Mouse (Mus musculus): ENCODE data around the gene Dcps.

The Dcps gene

GRCm38 (mm10) chr9:35131637-35132397 lies 44.0 kb downstream of the Dcps start:
- DNase-seq, result peak; percentile 64

DNA sequence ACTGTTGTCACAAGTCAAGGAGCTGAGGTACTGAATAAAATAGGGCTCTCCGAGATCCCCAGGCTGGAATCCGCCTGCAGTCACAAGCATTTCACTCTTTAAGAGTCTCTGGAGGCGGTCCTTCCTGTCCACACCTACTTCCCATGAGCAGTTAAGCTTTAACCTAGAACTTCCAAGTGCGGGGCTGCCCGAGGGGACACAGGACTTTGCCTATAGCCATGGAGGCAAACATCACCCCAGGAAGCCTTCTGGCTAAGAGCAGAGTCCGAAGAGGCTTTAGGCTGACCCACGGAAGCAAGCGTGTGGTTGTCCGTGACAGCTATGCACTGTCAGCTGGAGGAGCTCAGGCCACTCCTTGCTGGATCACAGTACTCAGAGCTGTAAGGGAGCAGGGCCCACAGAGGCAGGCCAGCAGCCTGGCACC lies 46.9 kb downstream of the Dcps start:
- DNase-seq, result no peak

- no peak for DNase-seq
Measured at GRCm38 (mm10) chr9:35128564-35128963, 47.3 kb downstream of the Dcps start.

DNA sequence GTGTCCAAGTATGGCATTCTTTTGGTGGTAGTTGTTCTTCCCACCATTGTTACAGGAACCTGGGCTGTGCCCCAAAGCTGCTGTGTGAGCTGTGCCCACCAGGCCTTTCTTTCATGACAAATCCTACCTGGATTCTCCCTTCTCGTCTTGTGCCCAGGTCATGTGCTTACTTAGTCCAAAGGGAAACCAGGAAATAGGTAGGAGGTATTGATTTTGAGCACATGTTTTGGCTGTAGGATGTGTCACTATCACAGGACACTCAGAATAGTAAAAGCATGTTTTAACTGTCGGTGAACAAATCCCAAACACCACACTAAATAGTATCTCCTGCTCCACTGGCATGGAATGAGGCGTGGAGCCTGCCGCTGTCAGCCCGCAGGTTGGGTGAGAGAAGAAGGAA lies 48.3 kb downstream of the Dcps start:
- DNase-seq, result no peak

DNA sequence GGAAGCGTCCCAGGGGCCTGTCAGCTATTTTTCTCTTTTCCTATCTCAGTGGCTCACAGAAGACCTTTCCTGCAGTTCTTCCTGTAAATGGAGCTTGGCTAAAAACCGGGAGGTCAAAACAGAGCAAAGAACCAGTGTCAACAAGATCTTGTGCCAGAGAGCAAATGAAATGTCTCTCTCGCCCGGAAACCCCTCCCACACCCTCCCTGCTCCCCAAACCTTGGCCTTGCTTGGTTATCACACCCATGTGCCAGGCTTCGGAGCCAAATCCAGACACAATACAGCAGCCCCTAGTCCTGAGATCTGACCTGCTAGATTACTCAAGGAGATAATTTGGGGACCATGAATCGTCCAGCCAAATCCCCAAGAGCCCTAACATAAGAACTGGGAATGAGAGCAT lies 48.7 kb downstream of the Dcps start:
- no peak for DNase-seq

- no peak for DNase-seq
Measured at GRCm38 (mm10) chr9:35124678-35124955, 51.2 kb downstream of the Dcps start.

- no peak for DNase-seq
Measured at GRCm38 (mm10) chr9:35123804-35124677, 51.8 kb downstream of the Dcps start.

GRCm38 (mm10) chr9:35123456-35123803 lies 52.4 kb downstream of the Dcps start:
- DNase-seq, result peak; percentile 53

DNA sequence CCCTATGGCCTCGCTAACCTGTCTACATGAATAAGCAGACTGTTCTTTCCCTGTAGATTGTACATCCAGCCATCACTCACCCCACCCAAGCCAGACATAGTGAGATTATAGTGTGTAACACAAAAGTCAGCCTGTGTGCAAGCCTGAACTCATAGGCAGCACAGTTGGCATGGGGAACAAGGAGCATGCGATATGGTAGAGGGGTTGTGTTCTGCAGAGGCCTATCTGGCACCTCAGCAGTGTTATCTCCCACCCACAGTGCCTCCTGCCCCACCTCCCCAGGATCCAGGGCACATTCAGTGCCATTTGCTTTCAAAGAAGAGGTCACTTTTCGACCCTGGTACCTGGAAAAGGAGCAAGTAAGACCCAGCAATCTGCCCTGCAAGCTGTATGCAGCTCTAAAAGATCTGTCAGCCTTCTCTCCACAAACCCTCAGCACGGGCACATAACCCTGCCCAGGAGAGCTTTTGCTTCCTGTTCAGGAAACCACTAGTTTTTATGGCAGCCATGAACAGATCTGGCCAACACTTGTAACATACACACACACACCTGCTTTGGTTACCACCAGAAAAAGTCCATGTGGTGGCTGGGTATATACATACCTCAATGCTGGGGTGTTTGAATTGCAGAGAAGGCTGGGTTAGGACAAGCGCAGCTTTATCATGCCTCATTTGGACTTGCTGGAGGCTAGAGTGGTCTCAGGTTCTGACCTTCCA lies 53.2 kb downstream of the Dcps start:
- no peak for DNase-seq

DNA sequence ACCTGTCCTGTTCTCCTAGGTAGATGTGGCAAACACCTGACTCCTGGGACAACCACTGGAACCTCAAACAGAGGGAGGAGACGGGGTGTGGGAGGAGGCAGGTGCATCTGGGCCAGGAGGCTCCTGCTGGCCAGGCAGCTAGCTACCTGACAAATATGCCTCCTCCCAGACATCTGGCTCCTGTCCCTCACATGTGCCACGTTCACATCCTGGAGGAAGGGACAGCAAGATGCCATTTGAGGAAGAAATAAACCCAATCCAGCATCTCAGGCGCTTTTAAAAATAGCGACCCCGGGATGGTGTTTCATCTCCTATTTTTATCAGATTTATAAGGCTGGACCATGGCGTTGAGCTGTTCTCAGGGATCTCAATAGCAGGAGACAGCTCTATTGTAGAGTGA lies 56.7 kb downstream of the Dcps start, which contains the start of gene St3gal4:
TSS of gene St3gal4 (minus strand) at position 101 of the 400 bp plus-strand sequence.
- DNase-seq, result no peak

- DNase-seq, result no peak
Measured at GRCm38 (mm10) chr9:35118563-35118962, 57.3 kb downstream of the Dcps start.

DNA sequence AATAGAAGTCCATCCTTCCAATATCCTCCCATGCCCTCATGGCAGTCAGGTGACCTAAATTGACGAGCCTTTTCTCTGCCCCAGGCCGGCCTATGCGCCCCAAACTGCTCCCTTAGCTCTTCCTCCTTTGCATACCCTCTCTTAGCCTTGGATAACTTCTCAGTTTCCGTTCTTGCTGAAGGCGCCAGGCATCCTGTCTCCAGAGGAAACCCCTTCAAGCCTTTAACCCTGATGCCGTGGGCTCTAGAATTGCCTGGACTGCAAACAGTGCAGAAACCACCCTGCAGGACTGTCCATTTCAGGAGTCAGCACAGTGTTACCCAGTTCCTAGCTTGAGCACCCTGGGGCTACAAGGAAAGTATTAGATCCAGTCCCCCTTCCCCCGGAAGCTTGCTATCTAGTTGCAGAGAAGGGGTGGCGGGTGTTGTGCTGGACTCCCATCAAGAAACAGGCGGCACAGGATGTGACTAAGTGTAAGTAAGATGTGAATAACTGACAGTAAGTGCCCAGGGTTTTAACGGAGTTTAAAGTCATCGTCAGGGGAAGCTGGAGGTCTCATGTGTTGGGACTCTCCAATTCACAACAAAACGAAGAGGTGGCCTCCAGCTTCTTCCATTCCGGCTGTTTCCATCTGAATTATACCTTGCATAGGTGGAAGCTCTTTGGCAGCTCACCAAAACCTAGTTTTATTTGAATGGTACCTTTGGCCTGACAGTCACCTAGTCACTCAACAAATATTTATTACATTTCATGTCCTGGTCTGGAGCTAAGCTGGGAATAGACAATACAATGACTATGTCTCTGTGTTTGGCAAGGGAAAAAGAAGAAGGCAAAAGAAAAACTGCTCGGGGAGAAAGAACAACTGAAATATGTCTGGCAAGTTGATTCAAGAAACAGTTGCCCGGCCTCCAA lies 58.2 kb downstream of the Dcps start:
- DNase-seq, result no peak

- peak; percentile 64 for DNase-seq
Measured at GRCm38 (mm10) chr9:35116391-35117381, 59.2 kb downstream of the Dcps start.

GRCm38 (mm10) chr9:35115804-35116203 lies 60.1 kb downstream of the Dcps start:
- DNase-seq, result no peak

DNA sequence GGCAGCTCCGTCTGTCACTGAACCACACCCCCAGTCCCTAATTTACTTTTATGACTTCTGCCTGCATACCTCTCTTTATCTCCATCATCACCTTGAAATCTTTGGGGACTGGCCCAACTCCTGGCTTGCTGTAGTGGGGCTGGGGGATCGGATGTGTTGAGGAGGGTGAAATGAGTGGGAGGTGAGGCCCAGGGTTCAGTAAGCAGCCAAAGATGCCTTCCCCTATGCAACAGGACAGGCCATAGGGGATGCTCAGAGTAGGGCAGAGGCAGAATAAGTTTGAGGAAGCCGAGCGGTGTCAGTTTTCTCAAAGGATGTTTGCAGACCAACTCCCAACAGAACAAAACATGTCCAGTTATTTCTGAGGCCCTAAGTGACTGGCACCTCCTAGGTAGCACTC lies 60.6 kb downstream of the Dcps start:
- DNase-seq, result no peak

DNA sequence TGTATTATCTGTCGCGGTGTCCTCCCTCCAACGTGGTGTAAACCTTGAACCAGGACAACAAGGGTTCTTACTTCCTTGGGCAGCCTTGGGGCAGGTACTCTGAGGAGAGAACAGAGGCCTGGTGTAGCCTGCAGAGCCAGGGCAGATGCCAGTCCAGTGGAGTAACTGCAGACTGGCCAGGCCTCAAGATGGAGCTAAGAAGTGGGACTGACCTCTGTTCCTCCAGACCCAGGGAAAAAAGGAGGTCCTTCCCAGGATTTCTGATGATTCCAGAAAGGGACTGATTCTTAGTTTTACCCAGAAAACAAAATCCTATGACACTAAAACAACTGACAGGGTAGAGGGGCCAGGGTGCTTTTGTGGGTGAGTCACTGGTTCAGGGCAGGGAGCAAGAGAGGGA lies 61.6 kb downstream of the Dcps start:
- DNase-seq, result no peak

DNA sequence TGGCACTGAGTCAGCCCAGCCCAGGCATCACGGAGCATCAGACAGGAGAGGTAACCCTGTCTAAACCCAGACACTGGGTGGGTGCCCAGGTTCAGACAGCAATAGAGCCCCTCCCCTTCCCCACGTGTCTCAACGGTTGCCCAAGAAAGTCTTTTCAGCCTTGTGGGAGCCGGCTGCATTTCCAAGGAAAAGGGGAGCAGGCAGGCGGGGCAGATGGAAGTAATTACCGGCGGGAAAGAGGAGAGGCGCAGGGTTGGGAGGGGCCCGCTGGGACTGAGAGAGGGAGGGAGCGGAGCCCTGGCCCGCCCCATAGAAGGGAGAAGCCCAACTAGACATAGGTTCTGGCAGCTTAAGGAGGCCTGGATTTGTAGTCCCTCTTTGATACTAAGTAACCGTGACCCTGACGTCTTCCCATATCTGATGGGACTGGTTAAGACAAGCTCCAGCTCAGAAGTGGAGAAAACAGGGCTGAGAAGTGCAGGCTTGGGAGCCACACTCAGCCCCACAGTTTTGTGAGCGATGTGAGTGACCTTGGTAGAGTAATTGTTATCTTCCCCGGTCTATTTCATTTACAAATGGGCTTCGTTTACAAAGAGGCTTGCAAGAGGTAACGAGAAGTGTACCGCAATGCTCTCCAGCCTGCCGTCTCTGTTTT lies 63.8 kb downstream of the Dcps start:
- no peak for DNase-seq

GRCm38 (mm10) chr9:35111446-35111845 lies 64.4 kb downstream of the Dcps start:
- no peak for DNase-seq

DNA sequence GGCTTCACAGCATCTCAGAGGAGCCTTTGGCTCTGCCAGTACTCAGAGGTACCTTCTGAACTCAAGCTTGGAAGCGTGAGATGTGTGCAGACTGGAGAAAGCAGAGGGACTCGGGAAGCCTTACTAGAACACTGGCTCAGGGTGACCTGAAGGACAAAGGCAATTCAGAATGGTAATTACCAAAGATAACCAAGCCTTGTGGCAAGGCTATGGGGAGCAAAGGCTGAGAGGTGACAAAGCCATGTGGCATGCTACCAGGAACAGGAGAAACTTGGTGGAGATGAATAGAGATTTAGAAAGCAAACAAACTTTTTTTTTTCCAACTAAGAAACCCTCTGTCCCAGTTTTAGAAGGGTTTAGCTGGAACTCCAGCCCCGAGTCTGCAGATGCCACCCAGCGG lies 65.3 kb downstream of the Dcps start:
- DNase-seq, result no peak

- DNase-seq, result no peak
Measured at GRCm38 (mm10) chr9:35110051-35110450, 65.8 kb downstream of the Dcps start.

DNA sequence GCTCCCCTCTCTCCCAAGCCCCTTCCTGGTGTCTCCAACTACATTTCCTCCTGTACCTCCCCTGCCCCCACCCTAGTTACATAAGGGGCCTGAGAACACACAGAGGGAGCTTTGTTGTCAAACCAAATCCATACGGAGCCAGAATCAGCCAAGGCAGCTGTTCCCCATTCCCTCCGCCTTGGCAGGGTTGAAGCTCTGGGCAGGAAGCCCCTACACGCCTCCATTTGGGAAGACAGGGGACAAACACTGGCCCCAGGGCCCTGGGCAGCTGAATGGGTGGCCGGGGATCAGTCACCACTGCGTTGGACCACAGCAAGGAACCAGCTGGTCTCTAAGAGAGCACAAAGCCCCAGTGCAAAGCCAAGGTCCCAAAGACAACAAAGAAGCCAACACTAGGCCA lies 66.9 kb downstream of the Dcps start:
- peak; percentile 94 for DNase-seq

Data from layer of hippocampus, adult 9-11 months (tissue).